Mouse (Mus musculus) granulocyte monocyte progenitor cell, adult 5-6 weeks (primary cell): ENCODE results near the gene Gm3336. TPM values are rescaled to one million over a fixed set of nuclear protein-coding genes. Genes with fewer than 3 reads are reported as not detected.
A peak's percentile ranks its signal among the peaks of the same experiment; 100 is the strongest.

Source experiments
- ATAC-seq: replicated peaks from 2 replicates; pipeline ENCODE4 v1.8.0; 2016; ENCODE audit warnings: mild to moderate bottlenecking, moderate TSS enrichment, inconsistent platforms; ENCODE audit not compliant: poor library complexity, severe bottlenecking
- total RNA-seq, 2 experiments: library from RNA; stranded (forward) in 1 of 2; stranded (reverse) in 1 of 2; fragments of 200-712, 200-1000 nt in 1 of 2; fragments of >200 nt in 1 of 2; fragmentation: Nextera tagmentation in 1 of 2; gene quantifications; 2 replicates each; pipeline ENCODE4 v1.2.3; 2014 to 2017

The Gm3336 gene
- total RNA-seq (2014; fragmentation: Nextera tagmentation) (not detected in 2 replicates), total RNA-seq (2017) (not detected in 2 replicates)

- peak; percentile 75 for ATAC-seq
These were observed at the start of gene Gm3336 for GRCm38 (mm10) chr8:70718297-70718696. Gene Gm3336, plus strand, starts transcription at chr8:70718543.

- no peak for ATAC-seq
These were observed 46.6 kb upstream of the Gm3336 start for GRCm38 (mm10) chr8:70671615-70672324.

GRCm38 (mm10) chr8:70672325-70673078 is 45.8 kb upstream of the Gm3336 start:
- ATAC-seq: no peak

- ATAC-seq: peak; percentile 90
These were observed 45.1 kb upstream of the Gm3336 start, which contains the start of gene Lsm4 for GRCm38 (mm10) chr8:70673079-70673856. Gene Lsm4, plus strand, starts transcription at chr8:70673248.

- ATAC-seq: no peak
These were observed 44.2 kb upstream of the Gm3336 start for GRCm38 (mm10) chr8:70674109-70674508.

- no peak for ATAC-seq
These were observed 43.6 kb upstream of the Gm3336 start for GRCm38 (mm10) chr8:70674716-70675115.

- ATAC-seq: peak; percentile 25
These were observed 43.0 kb upstream of the Gm3336 start for GRCm38 (mm10) chr8:70675336-70675735.

- no peak for ATAC-seq
These were observed 40.8 kb upstream of the Gm3336 start for GRCm38 (mm10) chr8:70677451-70678080.

- no peak for ATAC-seq
These were observed 39.7 kb upstream of the Gm3336 start for GRCm38 (mm10) chr8:70678679-70679078.

GRCm38 (mm10) chr8:70679404-70679803 is 38.9 kb upstream of the Gm3336 start:
- no peak for ATAC-seq

GRCm38 (mm10) chr8:70680039-70680438 is 38.3 kb upstream of the Gm3336 start:
- ATAC-seq: no peak

- no peak for ATAC-seq
These were observed 36.9 kb upstream of the Gm3336 start for GRCm38 (mm10) chr8:70681410-70681809.

GRCm38 (mm10) chr8:70682193-70682592 is 36.1 kb upstream of the Gm3336 start:
- peak; percentile 15; the same call in 1 of the 2 replicates for ATAC-seq

- peak; percentile 82 for ATAC-seq
These were observed 35.7 kb upstream of the Gm3336 start for GRCm38 (mm10) chr8:70682692-70683091.

- no peak for ATAC-seq
These were observed 34.1 kb upstream of the Gm3336 start for GRCm38 (mm10) chr8:70684291-70684690.

- ATAC-seq: no peak
These were observed 30.8 kb upstream of the Gm3336 start for GRCm38 (mm10) chr8:70687576-70687975.

GRCm38 (mm10) chr8:70688136-70688535 is 30.2 kb upstream of the Gm3336 start:
- no peak for ATAC-seq

GRCm38 (mm10) chr8:70689892-70690390 is 28.4 kb upstream of the Gm3336 start:
- no peak for ATAC-seq

- no peak for ATAC-seq
These were observed 27.1 kb upstream of the Gm3336 start for GRCm38 (mm10) chr8:70691230-70691629.

GRCm38 (mm10) chr8:70691727-70692231 is 26.6 kb upstream of the Gm3336 start:
- no peak for ATAC-seq
